Mouse (Mus musculus) neural tube, embryonic 14.5 days (tissue): ENCODE data around the gene Gm17364. TPM values are rescaled to one million over a fixed set of nuclear protein-coding genes. Genes with fewer than 3 reads are reported as not detected.
"Not testable (repeated sequence)": the region's sequence is repeated elsewhere in the genome, so short reads cannot be mapped to it uniquely, and the experiment has no call there.

Experiments used
- ATAC-seq: fragments of 200-750 bp; cut with Nextera tagmentation; 2 replicates; pipeline ENCODE4 v1.8.0; 2017; ENCODE audit warnings: low read depth, mild to moderate bottlenecking, moderate TSS enrichment, moderate library complexity
- H3K27ac ChIP-seq: fragments of 300-500 bp; sonication (generic); 2 replicates; pipeline ENCODE4 v1.5.1; 2014; ENCODE audit warnings: low read depth, mild to moderate bottlenecking, control low read depth, low read length, moderate library complexity, mixed read lengths
- H3K27me3 ChIP-seq: fragments of 300-500 bp; sonication (generic); 2 replicates; pipeline ENCODE4 v1.6.1; 2014; ENCODE audit warnings: low read length; ENCODE audit not compliant: control insufficient read depth, insufficient read depth
- H3K36me3 ChIP-seq: fragments of 300-500 bp; sonication (generic); 2 replicates; pipeline ENCODE4 v1.6.1; 2014; ENCODE audit warnings: low read length, mixed read lengths; ENCODE audit not compliant: control insufficient read depth, insufficient read depth
- H3K4me1 ChIP-seq: fragments of 300-500 bp; sonication (generic); 2 replicates; pipeline ENCODE4 v1.6.1; 2014; ENCODE audit warnings: low read length; ENCODE audit not compliant: control insufficient read depth, insufficient read depth
- H3K4me2 ChIP-seq: fragments of 300-500 bp; sonication (generic); 2 replicates; pipeline ENCODE4 v1.6.1; 2014; ENCODE audit warnings: mild to moderate bottlenecking, low read depth, low read length, control low read depth
- H3K4me3 ChIP-seq: fragments of 300-500 bp; sonication (generic); 2 replicates; pipeline ENCODE4 v1.5.1; 2014; ENCODE audit warnings: low read depth, low read length, control low read depth, mixed read lengths
- H3K9ac ChIP-seq: fragments of 300-500 bp; sonication (generic); replicated peaks from 2 replicates; pipeline ENCODE4 v1.6.1; 2014; ENCODE audit warnings: low read depth, mild to moderate bottlenecking, control low read depth, low read length, mixed read lengths
- H3K9me3 ChIP-seq: fragments of 300-500 bp; sonication (generic); 2 replicates; pipeline ENCODE4 v1.6.1; 2016; ENCODE audit warnings: low read length; ENCODE audit not compliant: control insufficient read depth
- WGBS: fragments of 180-500 bp; shearing (Covaris S2); extraction: QIAGEN DNeasy Blood & Tissue Kit; methylation state at CpG from one replicate; pipeline ENCODE4 v1.1.7; 2014; 5-methylcytosine and 5-hydroxymethylcytosine counted together
- polyA plus RNA-seq: library from polyadenylated mRNA; unstranded; fragments of >200 nt; fragmentation: Nextera tagmentation; extraction: Ambion mirVana; gene quantifications from 2 replicates; pipeline ENCODE4 v1.2.1, GENCODE M21; 2014

The Gm17364 gene
- polyA plus RNA-seq, 1 experiment from 2014 or later: not detected

DNA sequence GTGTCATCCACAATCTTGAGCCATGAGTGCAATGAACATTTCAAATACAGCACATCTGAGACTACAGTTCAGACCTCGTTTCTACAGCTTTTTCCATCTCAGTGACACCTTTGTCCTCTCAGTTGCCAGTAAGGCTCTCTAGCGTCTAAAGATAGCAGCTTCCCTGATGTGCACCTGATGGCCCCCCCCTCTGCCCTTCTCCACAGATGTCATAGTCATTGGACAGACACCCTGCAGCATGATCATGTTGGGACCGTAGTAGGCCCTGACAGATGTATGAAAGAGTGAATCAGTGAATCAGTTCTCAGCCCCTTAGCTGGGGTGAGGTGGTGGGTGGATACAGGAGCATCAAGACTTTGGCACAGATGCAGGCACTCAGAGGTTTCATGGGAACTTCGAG lies 15.9 kb downstream of the Gm17364 start:
- no peak for ATAC-seq
- Histone ChIP-seq H3K36me3 (no peaks in the 10 kb centered on the region), H3K9ac (no peak overlapping the region), H3K27me3 (no peaks in the 10 kb centered on the region), H3K27ac (no peak overlapping the region), H3K4me3 (no peak overlapping the region), H3K9me3 (no peaks in the 10 kb centered on the region), H3K4me2 (no peak overlapping the region), H3K4me1 (no peaks in the 10 kb centered on the region)
- WGBS: 91% methylated on average over 4 of the region's 4 CpGs

GRCm38 (mm10) chr13:41256962-41257361 lies 16.8 kb downstream of the Gm17364 start:
- Histone ChIP-seq H3K27me3 (no peaks in the 10 kb centered on the region), H3K4me3 (no peak overlapping the region), H3K9me3 (no peaks in the 10 kb centered on the region), H3K9ac (no peak overlapping the region), H3K4me1 (no peaks in the 10 kb centered on the region), H3K4me2 (no peak overlapping the region), H3K27ac (no peak overlapping the region), H3K36me3 (no peaks in the 10 kb centered on the region)
- 95% methylated on average over 3 of the region's 3 CpGs for WGBS
- ATAC-seq: no peak

DNA sequence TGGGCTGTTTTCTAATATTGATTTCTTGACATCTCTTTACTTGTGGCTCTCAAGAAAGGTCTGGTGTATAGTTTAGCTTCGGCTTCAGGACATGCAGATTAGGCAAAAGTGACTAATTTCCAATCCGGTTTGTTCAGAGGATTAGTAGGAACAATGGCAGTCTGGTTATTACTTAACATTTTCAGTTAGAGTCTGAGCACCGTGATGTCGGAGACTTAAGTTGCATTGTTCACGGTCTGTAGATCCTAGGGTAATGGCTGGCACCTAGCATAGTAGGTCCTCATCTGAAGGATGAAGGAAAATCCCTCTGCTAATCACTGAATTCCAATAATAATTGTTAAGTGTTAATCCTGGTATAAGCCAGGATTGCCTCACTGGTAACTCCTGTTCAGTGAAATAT lies 17.7 kb downstream of the Gm17364 start:
- WGBS: 94% methylated on average over 5 of the region's 5 CpGs
- Histone ChIP-seq H3K9me3 (no peaks in the 10 kb centered on the region), H3K9ac (no peak overlapping the region), H3K27ac (no peak overlapping the region), H3K4me2 (no peak overlapping the region), H3K27me3 (no peaks in the 10 kb centered on the region), H3K36me3 (no peaks in the 10 kb centered on the region), H3K4me3 (no peak overlapping the region), H3K4me1 (no peaks in the 10 kb centered on the region)
- no peak for ATAC-seq

GRCm38 (mm10) chr13:41252736-41253135 lies 21.0 kb downstream of the Gm17364 start:
- H3K36me3 ChIP-seq: no peaks in the 10 kb centered on the region
- 94% methylated on average over 7 of the region's 7 CpGs for WGBS
- no peak overlapping the region for H3K4me3 ChIP-seq
- no peak for ATAC-seq
- H3K4me1 ChIP-seq: no peaks in the 10 kb centered on the region
- H3K27me3 ChIP-seq: no peaks in the 10 kb centered on the region
- H3K4me2 ChIP-seq: no peak overlapping the region
- H3K9ac ChIP-seq: no peak overlapping the region
- no peak overlapping the region for H3K27ac ChIP-seq
- no peaks in the 10 kb centered on the region for H3K9me3 ChIP-seq

DNA sequence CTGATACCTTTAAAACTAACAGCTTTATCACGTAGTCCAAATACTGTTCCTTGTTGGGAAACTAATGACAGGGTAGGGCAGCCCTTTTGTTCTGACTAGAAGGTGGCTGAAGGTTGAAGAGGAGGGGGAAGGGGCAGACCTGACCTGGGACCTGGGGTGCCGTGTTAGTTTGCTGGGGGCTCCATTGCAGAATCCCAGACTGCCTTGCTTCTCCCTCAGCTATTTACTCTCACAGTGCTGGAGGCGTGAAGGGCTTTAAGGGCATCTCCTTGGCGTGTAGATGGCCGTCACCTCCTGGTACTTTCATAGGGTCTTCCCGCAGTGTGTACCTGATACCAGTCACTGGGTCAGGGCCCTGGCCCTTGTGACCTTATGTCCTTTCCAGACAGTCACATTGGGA lies 21.6 kb downstream of the Gm17364 start:
- Histone ChIP-seq H3K36me3 (no peaks in the 10 kb centered on the region), H3K4me1 (no peaks in the 10 kb centered on the region), H3K9ac (no peak overlapping the region), H3K27ac (no peak overlapping the region), H3K4me3 (no peak overlapping the region), H3K9me3 (no peaks in the 10 kb centered on the region), H3K4me2 (no peak overlapping the region), H3K27me3 (no peaks in the 10 kb centered on the region)
- WGBS: 90% methylated on average over 6 of the region's 6 CpGs
- no peak for ATAC-seq

GRCm38 (mm10) chr13:41251667-41252066 lies 22.1 kb downstream of the Gm17364 start:
- no peaks in the 10 kb centered on the region for H3K4me1 ChIP-seq
- no peak overlapping the region for H3K4me3 ChIP-seq
- WGBS: 87% methylated on average over 5 of the region's 5 CpGs
- no peak overlapping the region for H3K4me2 ChIP-seq
- H3K27ac ChIP-seq: no peak overlapping the region
- H3K27me3 ChIP-seq: no peaks in the 10 kb centered on the region
- H3K9me3 ChIP-seq: no peaks in the 10 kb centered on the region
- ATAC-seq: no peak
- no peak overlapping the region for H3K9ac ChIP-seq
- H3K36me3 ChIP-seq: no peaks in the 10 kb centered on the region

DNA sequence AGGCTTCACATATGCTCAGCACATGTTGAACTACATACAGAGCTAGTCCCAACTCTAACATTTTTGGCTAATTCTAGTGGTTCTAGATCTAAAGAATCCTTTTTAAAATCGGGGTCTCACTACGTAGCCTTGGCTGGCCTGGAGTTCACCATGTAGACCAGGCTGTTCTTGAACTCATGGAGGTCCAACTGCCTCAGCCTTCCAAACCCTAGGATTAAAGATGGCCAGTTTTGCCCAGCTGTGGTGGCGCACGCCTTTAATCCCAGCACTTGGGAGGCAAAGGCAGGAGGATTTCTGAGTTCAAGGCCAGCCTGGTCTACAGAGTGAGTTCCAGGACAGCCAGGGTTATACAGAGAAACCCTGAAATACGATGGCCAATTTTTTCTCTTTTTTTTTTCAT lies 22.5 kb downstream of the Gm17364 start:
- not testable (repeated sequence) for H3K27me3 ChIP-seq, H3K36me3 ChIP-seq, ATAC-seq, H3K4me1 ChIP-seq, H3K4me3 ChIP-seq, H3K9me3 ChIP-seq, H3K27ac ChIP-seq, H3K9ac ChIP-seq
- 94% methylated on average over 5 of the region's 5 CpGs for WGBS
- peak overlapping the region; percentile 57 for H3K4me2 ChIP-seq

DNA sequence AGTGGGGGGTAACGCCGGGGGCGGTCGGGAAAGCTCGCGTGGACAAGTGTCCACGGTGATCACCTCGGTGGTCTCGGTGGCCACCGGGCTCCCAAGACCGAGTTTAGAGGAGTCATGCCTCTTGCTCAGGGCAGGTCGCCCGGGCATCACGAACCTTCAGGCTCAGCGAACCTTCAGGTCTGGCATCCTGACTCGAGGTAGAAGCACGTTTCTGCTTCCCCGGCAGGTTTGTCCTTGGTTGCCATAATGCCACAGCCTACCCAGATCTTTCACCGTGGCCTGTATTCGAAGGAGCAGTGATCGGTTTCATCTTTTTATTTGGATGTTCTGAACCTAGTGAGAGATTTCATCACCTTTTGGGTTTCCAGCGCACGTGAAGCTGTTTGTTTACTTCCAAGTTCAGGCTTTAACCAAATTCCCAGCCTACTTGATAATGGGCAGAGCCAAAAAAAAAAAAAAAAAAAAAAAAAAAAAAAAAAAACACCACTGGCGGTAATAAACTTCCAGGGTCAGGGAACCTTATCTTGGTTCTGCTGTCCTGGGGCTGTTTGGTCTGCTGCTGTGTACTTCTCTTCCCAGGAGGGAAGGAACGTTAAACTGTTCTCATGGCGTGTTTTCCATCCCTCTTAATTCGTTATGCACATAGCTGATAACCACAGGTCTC lies 23.3 kb downstream of the Gm17364 start:
- Histone ChIP-seq H3K36me3 (no peaks in the 10 kb centered on the region), H3K4me2 (peak overlapping the region; percentile 57), H3K4me3 (peak overlapping the region; percentile 77), H3K9ac (peak overlapping the region; percentile 89), H3K9me3 (no peaks in the 10 kb centered on the region), H3K27ac (peak overlapping the region; percentile 90), H3K4me1 (no peaks in the 10 kb centered on the region), H3K27me3 (no peaks in the 10 kb centered on the region)
- no peak for ATAC-seq
- WGBS: 2% methylated on average over 27 of the region's 27 CpGs

- peak within 1 kb of the TSS; percentile 90 for H3K27ac ChIP-seq
- no peaks in the 10 kb centered on the region for H3K9me3 ChIP-seq
- H3K36me3 ChIP-seq: no peaks in the 10 kb centered on the region
- H3K4me3 ChIP-seq: peak within 1 kb of the TSS; percentile 77
- H3K4me1 ChIP-seq: no peaks in the 10 kb centered on the region
- peak; percentile 99 for ATAC-seq
- under 1% methylated on average over 58 of the region's 78 CpGs for WGBS
- H3K4me2 ChIP-seq: peak within 1 kb of the TSS; percentile 57
- no peaks in the 10 kb centered on the region for H3K27me3 ChIP-seq
- H3K9ac ChIP-seq: peak within 1 kb of the TSS; percentile 89
Observed at GRCm38 (mm10) chr13:41249538-41250317, 24.0 kb downstream of the Gm17364 start, which contains the start of gene Smim13. Smim13 (plus strand) TSS chr13:41249844.
